Mouse (Mus musculus) c-Kit-positive CD71-positive TER-119-positive erythroid progenitor cells, embryonic 14.5 days (primary cell): ENCODE results near the gene 1600002K03Rik.

Experiments
- DNase-seq: peaks from one replicate; pipeline ENCODE4 v3.0.0-alpha.2; 2013; ENCODE audit warnings: low spot score

Gene 1600002K03Rik

GRCm38 (mm10) chr10:80141243-80141642 is 31.5 kb upstream of the 1600002K03Rik start:
- peak; percentile 92 for DNase-seq

- DNase-seq = peak; percentile 98
Observed at GRCm38 (mm10) chr10:80141786-80142529, 30.8 kb upstream of the 1600002K03Rik start.

- DNase-seq = no peak
Observed at GRCm38 (mm10) chr10:80142530-80142925, 30.2 kb upstream of the 1600002K03Rik start.

- no peak for DNase-seq
Observed at GRCm38 (mm10) chr10:80143664-80144063, 29.1 kb upstream of the 1600002K03Rik start.

- DNase-seq = no peak
Observed at GRCm38 (mm10) chr10:80144159-80144558, 28.6 kb upstream of the 1600002K03Rik start.

GRCm38 (mm10) chr10:80144864-80145838 is 27.6 kb upstream of the 1600002K03Rik start:
- DNase-seq = no peak

- no peak for DNase-seq
Observed at GRCm38 (mm10) chr10:80145896-80146295, 26.8 kb upstream of the 1600002K03Rik start.

- DNase-seq = no peak
Observed at GRCm38 (mm10) chr10:80146568-80147011, 26.2 kb upstream of the 1600002K03Rik start.

- DNase-seq = no peak
Observed at GRCm38 (mm10) chr10:80147146-80147718, 25.5 kb upstream of the 1600002K03Rik start.

- DNase-seq = no peak
Observed at GRCm38 (mm10) chr10:80147719-80148601, 24.8 kb upstream of the 1600002K03Rik start, which contains the start of gene Midn. Gene Midn, plus strand, starts transcription at chr10:80148272.

GRCm38 (mm10) chr10:80148610-80149290 is 24.0 kb upstream of the 1600002K03Rik start:
- peak; percentile 84 for DNase-seq

- DNase-seq = peak; percentile 94
Observed at GRCm38 (mm10) chr10:80149291-80150225, 23.2 kb upstream of the 1600002K03Rik start.

GRCm38 (mm10) chr10:80150226-80151210 is 22.2 kb upstream of the 1600002K03Rik start:
- no peak for DNase-seq

- no peak for DNase-seq
Observed at GRCm38 (mm10) chr10:80151211-80152034, 21.3 kb upstream of the 1600002K03Rik start.

- DNase-seq = no peak
Observed at GRCm38 (mm10) chr10:80152071-80152872, 20.5 kb upstream of the 1600002K03Rik start.

- no peak for DNase-seq
Observed at GRCm38 (mm10) chr10:80152873-80153260, 19.9 kb upstream of the 1600002K03Rik start.

- no peak for DNase-seq
Observed at GRCm38 (mm10) chr10:80153713-80154112, 19.0 kb upstream of the 1600002K03Rik start.
